24 mouse cellular contexts compared by ENCODE assay signal in the genomic region with DNA sequence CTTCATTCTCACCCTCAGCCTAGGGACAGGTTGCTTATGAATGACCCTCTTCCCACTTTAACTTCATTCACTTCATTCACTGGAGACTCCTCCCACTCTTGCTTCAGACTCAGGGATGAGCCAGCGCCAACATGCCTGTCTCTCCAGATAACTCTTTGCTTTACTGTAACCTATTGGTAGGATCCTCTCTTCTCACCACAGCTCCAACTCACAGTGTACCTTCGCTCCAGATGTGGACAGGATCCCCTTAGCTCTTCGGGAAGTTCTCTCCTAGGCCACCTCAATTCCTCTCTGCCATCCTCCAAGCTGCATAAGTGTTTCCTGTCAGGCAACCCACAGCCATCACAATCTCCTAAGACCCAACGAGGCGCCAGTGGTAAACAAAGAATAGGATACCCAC.
DNase-seq lines count a peak whose midpoint lies in the region; ATAC-seq lines count a peak whose summit lies in the region.
"Had no signal": no experiment of that assay in that cellular context is flagged by ENCODE, and none has a peak within 500 bp of the region (broad histone marks: within the 10 kb centered on the region; RNA-seq: fewer than 3 reads in every experiment).

No protein-coding gene starts in this region.

- H3K4me2 ChIP-seq in intestine, embryonic 14.5 days (ENCODE audit: low read length), result no peak overlapping the region
- no peak overlapping the region for H3K4me2 ChIP-seq in intestine, embryonic 16.5 days (ENCODE audit: low read depth, low read length)
- no peak overlapping the region for H3K4me2 ChIP-seq in midbrain, embryonic 11.5 days
- H3K4me2 ChIP-seq in midbrain, embryonic 14.5 days (ENCODE audit: low read length), result no peak overlapping the region
- H3K4me2 ChIP-seq: embryonic facial prominence, embryonic 12.5 days; embryonic facial prominence, embryonic 15.5 days; heart, embryonic 13.5 days; hindbrain, embryonic 13.5 days had no signal

- no peak overlapping the region for H3K4me3 ChIP-seq in intestine, embryonic 14.5 days (ENCODE audit: low read depth, low read length)
- H3K4me3 ChIP-seq in intestine, embryonic 16.5 days (ENCODE audit: low read length), result no peak overlapping the region
- H3K4me3 ChIP-seq in midbrain, embryonic 11.5 days (ENCODE audit: low read depth, low read length), result no peak overlapping the region
- H3K4me3 ChIP-seq in midbrain, embryonic 14.5 days (replicated peaks; ENCODE audit: low read depth, low read length), result no peak overlapping the region
- H3K4me3 ChIP-seq in limb, embryonic 10.5 days, result no peak overlapping the region
- H3K4me3 ChIP-seq: embryonic facial prominence, embryonic 12.5 days; embryonic facial prominence, embryonic 15.5 days; gastrocnemius, adult 2 months; heart, embryonic 13.5 days; hindbrain, embryonic 10.5 days; hindbrain, embryonic 13.5 days had no signal

- no peak overlapping the region for H3K9ac ChIP-seq in intestine, embryonic 14.5 days (ENCODE audit: low read length)
- no peak overlapping the region for H3K9ac ChIP-seq in intestine, embryonic 16.5 days (ENCODE audit: low read depth, low read length)
- no peak overlapping the region for H3K9ac ChIP-seq in midbrain, embryonic 11.5 days (ENCODE audit: low read length)
- no peak overlapping the region for H3K9ac ChIP-seq in midbrain, embryonic 14.5 days (replicated peaks; ENCODE audit: low read length)
- H3K9ac ChIP-seq: embryonic facial prominence, embryonic 12.5 days; embryonic facial prominence, embryonic 15.5 days; forebrain, postnatal 0 days; heart, embryonic 13.5 days; hindbrain, embryonic 13.5 days had no signal

- H3K4me1 ChIP-seq in intestine, embryonic 14.5 days (replicated peaks; ENCODE audit: control insufficient read depth, insufficient read depth, low read length), result peaks cover 9% of the 10 kb centered on the region; the same call in 1 of the 2 replicates
- no peaks in the 10 kb centered on the region for H3K4me1 ChIP-seq in intestine, embryonic 16.5 days (ENCODE audit: control insufficient read depth, insufficient read depth, low read length)
- peaks cover 7% of the 10 kb centered on the region; the same call in 1 of the 2 replicates for H3K4me1 ChIP-seq in midbrain, embryonic 11.5 days (ENCODE audit: control insufficient read depth, insufficient read depth, low read length)
- peaks cover 8% of the 10 kb centered on the region; the same call in 1 of the 2 replicates for H3K4me1 ChIP-seq in midbrain, embryonic 14.5 days (ENCODE audit: control insufficient read depth, insufficient read depth, low read length)
- H3K4me1 ChIP-seq in limb, embryonic 10.5 days, result peaks cover 16% of the 10 kb centered on the region; the same call in 1 of the 2 replicates

- DNase-seq in intestine, embryonic 14.5 days (ENCODE audit: low spot score), result peak; percentile 40
- DNase-seq in midbrain, embryonic 11.5 days (ENCODE audit: low spot score, missing footprints), result peak; percentile 26
- DNase-seq in midbrain, embryonic 14.5 days, result no peak
- DNase-seq in limb, embryonic 10.5 days (ENCODE audit: low spot score), result peak; percentile 13
- DNase-seq in layer of hippocampus, adult 9-10 months (ENCODE audit: low spot score), result no peak
- DNase-seq: adrenal gland, adult 2 months; adrenal gland, postnatal 14 days; cerebellum, adult 11 months; cerebellum, adult 2 months; cerebellum, adult 9-11 months; cerebellum, postnatal 25 days; forebrain, postnatal 0 days; gastrocnemius, adult 2 months; gastrocnemius, postnatal 14 days; heart, adult 18-20 months had no signal

- no peak overlapping the region for H3K27ac ChIP-seq in intestine, embryonic 14.5 days (ENCODE audit: low read depth)
- no peak overlapping the region for H3K27ac ChIP-seq in intestine, embryonic 16.5 days (ENCODE audit: low read length)
- H3K27ac ChIP-seq in midbrain, embryonic 11.5 days (ENCODE audit: low read depth, low read length), result no peak overlapping the region
- no peak overlapping the region for H3K27ac ChIP-seq in midbrain, embryonic 14.5 days (replicated peaks; ENCODE audit: low read depth, low read length)
- H3K27ac ChIP-seq in limb, embryonic 10.5 days, result no peak overlapping the region
- H3K27ac ChIP-seq: embryonic facial prominence, embryonic 12.5 days; embryonic facial prominence, embryonic 15.5 days; gastrocnemius, adult 2 months; heart, embryonic 13.5 days; hindbrain, embryonic 10.5 days; hindbrain, embryonic 13.5 days had no signal

- H3K27me3 ChIP-seq in intestine, embryonic 14.5 days (replicated peaks; ENCODE audit: control insufficient read depth, insufficient read depth, low read length), result no peaks in the 10 kb centered on the region
- H3K27me3 ChIP-seq in intestine, embryonic 16.5 days (replicated peaks; ENCODE audit: control insufficient read depth, insufficient read depth, low read length), result no peaks in the 10 kb centered on the region
- no peaks in the 10 kb centered on the region for H3K27me3 ChIP-seq in midbrain, embryonic 11.5 days (ENCODE audit: control insufficient read depth, insufficient read depth, low read length)
- no peaks in the 10 kb centered on the region for H3K27me3 ChIP-seq in midbrain, embryonic 14.5 days (ENCODE audit: control insufficient read depth, insufficient read depth, low read length)
- no peaks in the 10 kb centered on the region for H3K27me3 ChIP-seq in limb, embryonic 10.5 days (ENCODE audit: low read depth, poor library complexity, severe bottlenecking)
- H3K27me3 ChIP-seq: embryonic facial prominence, embryonic 12.5 days; embryonic facial prominence, embryonic 15.5 days; heart, embryonic 13.5 days; hindbrain, embryonic 13.5 days had no signal

- WGBS in intestine, embryonic 14.5 days, result 78% methylated on average over 5 of the region's 5 CpGs
- WGBS in intestine, embryonic 16.5 days, result 82% methylated on average over 5 of the region's 5 CpGs
- 91% methylated on average over 5 of the region's 5 CpGs for WGBS in midbrain, embryonic 11.5 days
- 94% methylated on average over 5 of the region's 5 CpGs for WGBS in midbrain, embryonic 14.5 days
- WGBS in limb, embryonic 10.5 days, result 89% methylated on average over 5 of the region's 5 CpGs

- no peaks in the 10 kb centered on the region for H3K9me3 ChIP-seq in intestine, embryonic 14.5 days (ENCODE audit: control insufficient read depth, low read length)
- H3K9me3 ChIP-seq in intestine, embryonic 16.5 days (ENCODE audit: control insufficient read depth, low read length), result no peaks in the 10 kb centered on the region
- no peaks in the 10 kb centered on the region for H3K9me3 ChIP-seq in midbrain, embryonic 11.5 days (ENCODE audit: control insufficient read depth, low read length)
- H3K9me3 ChIP-seq in midbrain, embryonic 14.5 days (ENCODE audit: control insufficient read depth, low read length), result no peaks in the 10 kb centered on the region
- no peaks in the 10 kb centered on the region for H3K9me3 ChIP-seq in limb, embryonic 10.5 days (replicated peaks)
- H3K9me3 ChIP-seq: embryonic facial prominence, embryonic 12.5 days; embryonic facial prominence, embryonic 15.5 days; heart, embryonic 13.5 days; hindbrain, embryonic 10.5 days; hindbrain, embryonic 13.5 days had no signal

- ATAC-seq in intestine, embryonic 14.5 days (replicated peaks; ENCODE audit: low FRiP score, low TSS enrichment, low read depth), result no peak
- no peak for ATAC-seq in intestine, embryonic 16.5 days
- no peak for ATAC-seq in midbrain, embryonic 11.5 days (ENCODE audit: low FRiP score)
- ATAC-seq in midbrain, embryonic 14.5 days (ENCODE audit: low FRiP score, low TSS enrichment), result no peak
- ATAC-seq: CD4-positive, CD25-positive, alpha-beta regulatory T cell, adult 4 months; forebrain, embryonic 14.5 days; forebrain, postnatal 0 days; hindbrain, embryonic 16.5 days had no signal

- no peaks in the 10 kb centered on the region for H3K36me3 ChIP-seq in intestine, embryonic 14.5 days (ENCODE audit: control insufficient read depth, insufficient read depth, low read length)
- H3K36me3 ChIP-seq in intestine, embryonic 16.5 days (ENCODE audit: control insufficient read depth, insufficient read depth, low read length), result no peaks in the 10 kb centered on the region
- H3K36me3 ChIP-seq in midbrain, embryonic 11.5 days (ENCODE audit: control insufficient read depth, insufficient read depth, low read length), result no peaks in the 10 kb centered on the region
- no peaks in the 10 kb centered on the region for H3K36me3 ChIP-seq in midbrain, embryonic 14.5 days (ENCODE audit: control insufficient read depth, insufficient read depth, low read length)
- no peaks in the 10 kb centered on the region for H3K36me3 ChIP-seq in limb, embryonic 10.5 days
- H3K36me3 ChIP-seq: embryonic facial prominence, embryonic 12.5 days; embryonic facial prominence, embryonic 15.5 days; heart, embryonic 13.5 days; hindbrain, embryonic 10.5 days; hindbrain, embryonic 13.5 days had no signal

Comparison
In these comparisons a context has a peak if more than half of its experiments do, and no peak if none do; other contexts are left out.
1. DNase-seq: peak in intestine, embryonic 14.5 days (single experiment), midbrain, embryonic 11.5 days (single experiment) and limb, embryonic 10.5 days (single experiment); none in midbrain, embryonic 14.5 days (single experiment) and layer of hippocampus, adult 9-10 months (single experiment).